Mouse (Mus musculus) hindbrain, postnatal 0 days (tissue): ENCODE results near the gene Spata31. TPM values are rescaled to one million over a fixed set of nuclear protein-coding genes. Genes with fewer than 3 reads are reported as not detected.
A peak's percentile ranks its signal among the peaks of the same experiment; 100 is the strongest.

Source experiments
- ATAC-seq: fragments of 200-750 bp; cut with Nextera tagmentation; 2 replicates; pipeline ENCODE4 v1.8.0; 2017; ENCODE audit warnings: mild to moderate bottlenecking, moderate TSS enrichment, moderate library complexity
- DNase-seq: peaks from one replicate; pipeline ENCODE4 v3.0.0-alpha.2; 2015; ENCODE audit warnings: low spot score
- H3K27ac ChIP-seq: fragments of 300-500 bp; sonication (generic); 2 replicates; pipeline ENCODE4 v1.5.1; 2014; ENCODE audit warnings: mild to moderate bottlenecking
- H3K27me3 ChIP-seq: fragments of 300-500 bp; sonication (generic); 2 replicates; pipeline ENCODE4 v1.6.1; 2014; ENCODE audit warnings: low read length, mixed read lengths; ENCODE audit not compliant: insufficient read depth
- H3K36me3 ChIP-seq: fragments of 300-500 bp; sonication (generic); 2 replicates; pipeline ENCODE4 v1.6.1; 2014; ENCODE audit warnings: low read length, mixed read lengths; ENCODE audit not compliant: insufficient read depth
- H3K4me1 ChIP-seq: fragments of 300-500 bp; sonication (generic); 2 replicates; pipeline ENCODE4 v1.6.1; 2014; ENCODE audit warnings: antibody characterized with exemption, low read length, mixed read lengths; ENCODE audit not compliant: insufficient read depth
- H3K4me2 ChIP-seq: fragments of 300-500 bp; sonication (generic); 2 replicates; pipeline ENCODE4 v1.6.1; 2014; ENCODE audit warnings: low read depth, mild to moderate bottlenecking, low read length, moderate library complexity, mixed read lengths
- H3K4me3 ChIP-seq: fragments of 300-500 bp; sonication (generic); 2 replicates; pipeline ENCODE4 v1.5.1; 2014; ENCODE audit warnings: low read length
- H3K9ac ChIP-seq: fragments of 300-500 bp; sonication (generic); replicated peaks from 2 replicates; pipeline ENCODE4 v1.6.1; 2014; ENCODE audit warnings: mild to moderate bottlenecking, low read length, moderate library complexity, mixed read lengths
- H3K9me3 ChIP-seq: fragments of 300-500 bp; sonication (generic); 2 replicates; pipeline ENCODE4 v1.6.1; 2016; ENCODE audit warnings: low read length, mixed read lengths
- CTCF ChIP-seq: IDR thresholded peaks from 2 replicates; pipeline ENCODE4 v1.5.1; 2016; ENCODE audit warnings: antibody characterized with exemption, control low read depth, low read depth
- WGBS: fragments of 180-500 bp; shearing (Covaris S2); extraction: QIAGEN DNeasy Blood & Tissue Kit; methylation state at CpG from one replicate; pipeline ENCODE4 v1.1.7; 2014; 5-methylcytosine and 5-hydroxymethylcytosine counted together
- polyA plus RNA-seq: library from polyadenylated mRNA; unstranded; fragments of >200 nt; fragmentation: Nextera tagmentation; extraction: Ambion mirVana; gene quantifications from 2 replicates; pipeline ENCODE4 v1.2.1, GENCODE M21; 2015
- total RNA-seq: library from RNA; depleted of rRNA; stranded (reverse); fragments of >200 nt; gene quantifications from 2 replicates; pipeline ENCODE4 v1.2.3, GENCODE M21; 2014; rRNA removed

Spata31 gene
- not detected in 2 replicates for total RNA-seq
- not detected in 2 replicates for polyA plus RNA-seq

GRCm38 (mm10) chr13:64917191-64917590, at the start of gene Spata31:
Gene Spata31 (plus strand): TSS chr13:64917406.
- DNase-seq = no peak
- H3K27me3 ChIP-seq = no peaks in the 10 kb centered on the region
- WGBS = 63% methylated on average over 1 of the region's 1 CpGs
- no peak within 1 kb of the TSS for H3K9ac ChIP-seq
- no peak within 1 kb of the TSS for H3K4me3 ChIP-seq
- H3K4me1 ChIP-seq = no peaks in the 10 kb centered on the region
- ATAC-seq = no peak
- no peaks in the 10 kb centered on the region for H3K36me3 ChIP-seq
- no peak for TF ChIP-seq CTCF
- no peak within 1 kb of the TSS for H3K4me2 ChIP-seq
- no peak within 1 kb of the TSS for H3K27ac ChIP-seq
- H3K9me3 ChIP-seq = no peaks in the 10 kb centered on the region

GRCm38 (mm10) chr13:64903132-64903531, 14.1 kb upstream of the Spata31 start:
- Histone ChIP-seq H3K4me2 (no peak overlapping the region; the same call in 1 of the 2 replicates), H3K4me1 (no peaks in the 10 kb centered on the region), H3K27ac (no peak overlapping the region), H3K36me3 (no peaks in the 10 kb centered on the region), H3K9ac (no peak overlapping the region), H3K9me3 (no peaks in the 10 kb centered on the region), H3K4me3 (no peak overlapping the region), H3K27me3 (no peaks in the 10 kb centered on the region)
- 50% methylated on average over 1 of the region's 1 CpGs for WGBS
- no peak for TF ChIP-seq CTCF
- no peak for DNase-seq
- ATAC-seq = no peak

- peak; percentile 84 for TF ChIP-seq CTCF
- H3K27me3 ChIP-seq = no peaks in the 10 kb centered on the region
- ATAC-seq (peak; percentile 96), DNase-seq (peak; percentile 80)
- H3K9ac ChIP-seq = peak within 1 kb of the TSS; percentile 43; the same call in 1 of the 2 replicates
- WGBS = 8% methylated on average over 16 of the region's 16 CpGs
- H3K4me3 ChIP-seq = peak within 1 kb of the TSS; percentile 26
- H3K27ac ChIP-seq = no peak within 1 kb of the TSS
- peak within 1 kb of the TSS; percentile 53 for H3K4me2 ChIP-seq
- no peaks in the 10 kb centered on the region for H3K36me3 ChIP-seq
- no peaks in the 10 kb centered on the region for H3K4me1 ChIP-seq
- no peaks in the 10 kb centered on the region for H3K9me3 ChIP-seq
Observed at GRCm38 (mm10) chr13:64903585-64904208, 13.5 kb upstream of the Spata31 start, which contains the start of gene Cntnap3. Gene Cntnap3 (minus strand): TSS chr13:64903955.

Other genes with a start within 250 kb of the Spata31 start
- gene Cntnap3, start 13.5 kb upstream of the Spata31 start, total RNA-seq = 1.4 and 4.9 TPM in 2 replicates
- gene Cntnap3, start 13.5 kb upstream of the Spata31 start, polyA plus RNA-seq = 0.93 and 1.2 TPM in 2 replicates
- not detected in 2 replicates for gene Spata31d1c, start 115.7 kb downstream of the Spata31 start, total RNA-seq
- not detected in 2 replicates for gene Spata31d1c, start 115.7 kb downstream of the Spata31 start, polyA plus RNA-seq
- not detected in 2 replicates for gene Prss47, start 135.4 kb downstream of the Spata31 start, total RNA-seq
- gene Prss47, start 135.4 kb downstream of the Spata31 start, polyA plus RNA-seq = not detected in 2 replicates
- 37.6 and 39.3 TPM in 2 replicates for gene Mfsd14b, start 195.6 kb downstream of the Spata31 start, total RNA-seq
- gene Mfsd14b, start 195.6 kb downstream of the Spata31 start, polyA plus RNA-seq = 21.4 and 22.4 TPM in 2 replicates
- not detected in 2 replicates for gene Olfr465-ps1, start 220.7 kb downstream of the Spata31 start, total RNA-seq
- not detected in 2 replicates for gene Olfr465-ps1, start 220.7 kb downstream of the Spata31 start, polyA plus RNA-seq
- gene Olfr466, start 232.8 kb downstream of the Spata31 start, total RNA-seq = not detected in 2 replicates
- gene Olfr466, start 232.8 kb downstream of the Spata31 start, polyA plus RNA-seq = not detected in 2 replicates